Mouse (Mus musculus) leukemia stem cell, adult 10-12 weeks (primary cell): ENCODE data around the gene Klk11. TPM values are rescaled to one million over a fixed set of nuclear protein-coding genes. Genes with fewer than 3 reads are reported as not detected.

Experiments used
- polyA plus RNA-seq: library from polyadenylated mRNA; stranded (reverse); fragments of >175 nt; gene quantifications from 2 replicates; pipeline ENCODE4 v1.2.3, GENCODE M21; 2012; ENCODE audit warnings: low replicate concordance

Klk11 gene
- polyA plus RNA-seq, result not detected in 2 replicates

DNA sequence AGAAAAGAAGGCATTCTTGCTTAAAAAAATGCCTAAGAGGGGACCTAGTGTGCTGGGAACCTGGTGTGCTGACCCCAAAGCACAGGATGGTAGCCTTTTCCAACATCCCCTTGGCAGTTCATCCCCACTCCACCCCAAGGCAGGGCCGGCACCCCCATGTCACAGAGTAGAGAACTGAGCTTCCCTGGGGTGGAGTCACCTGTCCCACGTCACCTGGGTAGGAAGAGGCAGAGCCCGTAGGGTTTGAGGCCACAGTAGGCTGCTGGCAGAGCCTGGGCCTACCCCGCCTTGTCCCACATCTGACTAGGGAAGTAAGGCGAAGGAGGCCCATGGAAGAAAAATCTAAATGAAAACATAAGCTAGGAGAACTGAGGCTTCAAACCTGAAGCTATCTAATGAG is at the start of gene Klk11:
Gene Klk11 (plus strand): TSS at position 241 of the 400 bp plus-strand sequence.

DNA sequence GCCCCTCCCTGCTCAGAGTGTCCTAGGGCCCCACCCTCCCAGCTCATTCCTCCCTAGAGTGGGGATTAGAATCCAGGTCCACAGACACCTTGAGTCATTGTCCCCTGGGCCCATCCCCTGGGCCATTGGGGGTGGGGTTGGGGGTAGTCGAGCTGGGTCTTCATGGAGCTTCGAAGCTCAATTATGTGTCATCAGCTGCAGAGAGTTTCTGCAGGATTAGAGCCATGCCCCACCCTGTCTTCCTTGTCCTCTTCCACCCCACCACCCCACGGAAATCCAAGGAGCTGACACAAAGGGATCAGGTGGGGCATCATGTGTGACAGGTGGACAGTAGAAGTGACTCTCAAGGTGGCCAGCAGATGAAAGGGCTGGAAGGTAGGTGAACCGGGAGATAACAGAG is 5.8 kb upstream of the Klk11 start, which contains the start of gene Klk12:
Gene Klk12 (plus strand): TSS at position 301 of the 400 bp plus-strand sequence.

DNA sequence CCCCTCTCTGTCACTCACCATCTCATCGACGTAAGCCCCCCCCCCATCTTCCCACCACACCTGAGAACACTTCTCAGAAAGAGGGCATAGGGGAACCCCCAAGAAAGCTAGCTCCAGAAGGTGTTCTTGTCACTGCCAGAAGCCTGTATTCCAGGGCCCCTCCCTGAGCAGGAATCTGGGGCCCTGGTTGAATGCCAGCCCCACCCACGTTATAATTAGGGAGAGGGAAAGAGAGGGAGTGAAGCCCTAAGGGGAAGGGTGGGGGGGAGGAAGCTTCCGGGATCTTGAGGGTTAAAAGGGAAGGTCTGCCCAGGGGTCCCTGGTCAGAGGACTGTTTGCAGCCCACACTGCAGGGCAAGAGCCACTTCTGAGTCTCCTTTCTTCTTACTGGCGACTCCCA is 6.3 kb downstream of the Klk11 start, which contains the start of gene Klk10:
Gene Klk10 (plus strand): TSS at position 290 of the 400 bp plus-strand sequence.

DNA sequence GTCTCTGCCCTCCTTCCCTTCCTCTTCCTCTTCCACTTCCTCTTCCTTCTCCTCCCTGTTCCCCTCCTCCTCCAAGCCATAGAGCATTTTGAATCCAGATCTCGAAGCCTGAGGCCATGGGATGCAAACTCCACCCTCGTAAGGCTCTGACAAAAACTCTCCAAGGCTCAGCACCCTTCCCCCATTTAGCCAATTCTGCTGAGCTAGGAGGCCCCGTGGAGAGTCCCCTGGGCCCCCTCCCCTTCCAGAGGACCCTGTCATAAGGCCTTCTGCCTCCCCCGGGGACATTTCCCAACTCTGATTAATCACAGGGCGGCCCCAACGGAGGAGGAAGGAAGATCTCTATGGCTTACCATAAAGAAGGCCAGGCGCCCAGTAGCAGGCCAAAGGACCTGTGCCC is 17.2 kb downstream of the Klk11 start, which contains the start of gene Klk9:
Gene Klk9 (plus strand): TSS at position 301 of the 400 bp plus-strand sequence.

DNA sequence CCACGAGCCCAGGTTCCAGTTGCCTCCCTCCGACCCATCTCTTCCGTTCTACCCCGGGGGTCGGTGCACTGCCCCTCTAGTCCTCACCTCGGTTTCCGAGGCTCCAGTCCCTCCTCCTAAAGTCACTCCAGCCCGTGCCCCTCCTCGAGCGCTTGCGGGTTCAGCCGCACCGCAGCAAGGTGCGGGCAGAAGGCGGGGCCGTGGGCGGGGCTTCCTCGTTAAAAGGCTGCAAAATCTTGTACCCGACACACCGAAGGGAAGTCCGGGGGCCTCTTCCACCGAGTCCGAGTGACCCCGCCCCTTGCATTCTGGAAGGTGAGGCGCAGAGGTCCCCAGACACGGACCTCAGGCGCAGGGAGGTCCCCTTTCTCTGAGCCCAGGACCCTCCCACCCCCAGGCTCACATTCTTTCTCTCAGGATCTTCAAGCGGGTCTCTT is 22.9 kb downstream of the Klk11 start, which contains the start of gene Klk8:
Gene Klk8 (plus strand): TSS at position 245 of the 437 bp plus-strand sequence.

DNA sequence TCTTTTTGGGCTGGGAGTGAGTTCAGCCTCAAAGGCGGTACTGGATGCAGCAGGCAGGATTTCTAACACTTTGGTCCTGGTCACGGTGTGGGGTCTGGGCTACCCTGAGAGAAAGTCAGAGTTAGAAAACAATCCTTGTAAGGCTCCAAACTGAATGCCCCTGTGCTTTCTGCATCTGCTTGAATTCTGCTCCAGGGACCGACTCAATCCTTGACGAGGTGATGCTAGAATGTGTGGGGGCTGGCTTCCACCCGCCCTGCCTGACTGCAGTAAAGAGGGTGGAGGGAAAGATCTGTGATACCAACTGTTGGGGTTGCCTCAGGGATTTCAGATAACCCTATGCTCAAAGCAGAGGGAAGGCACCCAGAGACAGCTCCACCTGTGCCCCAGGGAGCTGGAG is 36.6 kb downstream of the Klk11 start, which contains the start of gene Klk7:
Gene Klk7 (plus strand): TSS at position 301 of the 400 bp plus-strand sequence.

DNA sequence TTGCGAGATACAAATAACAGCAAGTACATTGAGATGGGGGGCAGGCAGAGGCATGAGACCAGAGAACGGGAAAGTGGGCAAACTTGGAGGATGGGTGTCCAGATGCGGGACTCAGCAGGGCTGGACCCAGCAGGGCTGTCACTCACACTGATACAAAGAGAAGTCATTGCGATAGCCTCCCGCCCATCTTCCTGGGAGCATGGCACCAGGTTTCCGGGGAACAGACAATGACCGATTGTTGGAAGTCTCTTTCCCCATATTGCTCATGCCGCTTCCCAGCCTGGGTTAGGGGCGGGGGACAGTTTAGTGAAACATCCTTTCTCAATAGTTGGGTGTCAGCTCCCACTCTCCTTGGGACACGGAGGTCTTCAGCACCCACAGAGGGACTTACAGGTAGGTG is 49.8 kb downstream of the Klk11 start, which contains the start of gene Klk6:
Gene Klk6 (plus strand): TSS at position 301 of the 400 bp plus-strand sequence.

Other genes starting within 250 kb of the Klk11 start
- 5.2 and 7.8 TPM in 2 replicates for gene Cd33, start 230.2 kb upstream of the Klk11 start, polyA plus RNA-seq
- gene Zfp658, start 212.3 kb upstream of the Klk11 start, polyA plus RNA-seq, result 0.30 and 0.33 TPM in 2 replicates
- gene Zfp719, start 195.0 kb upstream of the Klk11 start, polyA plus RNA-seq, result 0.50 TPM in 1 of 2 replicates, not detected in the other
- gene Zfp819, start 167.4 kb upstream of the Klk11 start, polyA plus RNA-seq, result not detected in 2 replicates
- gene Ceacam18, start 139.9 kb upstream of the Klk11 start, polyA plus RNA-seq, result not detected in 2 replicates
- 1.5 and 1.6 TPM in 2 replicates for gene Siglece, start 114.4 kb upstream of the Klk11 start, polyA plus RNA-seq
- gene Ctu1, start 102.6 kb upstream of the Klk11 start, polyA plus RNA-seq, result 11.7 and 15.4 TPM in 2 replicates
- gene Klk14, start 84.2 kb upstream of the Klk11 start, polyA plus RNA-seq, result not detected in 2 replicates
- not detected in 2 replicates for gene Klk13, start 62.0 kb upstream of the Klk11 start, polyA plus RNA-seq
- not detected in 2 replicates for gene Klk12, start 5.7 kb upstream of the Klk11 start, polyA plus RNA-seq
- not detected in 2 replicates for gene Klk10, start 6.4 kb downstream of the Klk11 start, polyA plus RNA-seq
- not detected in 2 replicates for gene Klk9, start 17.3 kb downstream of the Klk11 start, polyA plus RNA-seq
- 2.1 and 2.4 TPM in 2 replicates for gene Klk8, start 23.0 kb downstream of the Klk11 start, polyA plus RNA-seq
- not detected in 2 replicates for gene Klk7, start 36.7 kb downstream of the Klk11 start, polyA plus RNA-seq
- gene Klk6, start 49.9 kb downstream of the Klk11 start, polyA plus RNA-seq, result not detected in 2 replicates
- not detected in 2 replicates for gene Klk5, start 67.4 kb downstream of the Klk11 start, polyA plus RNA-seq
- gene Klk4, start 106.6 kb downstream of the Klk11 start, polyA plus RNA-seq, result 0.33 TPM in 1 of 2 replicates, not detected in the other
- not detected in 2 replicates for gene Klk15, start 159.1 kb downstream of the Klk11 start, polyA plus RNA-seq
- not detected in 2 replicates for gene Klk1b8, start 176.1 kb downstream of the Klk11 start, polyA plus RNA-seq
- gene Klk1b1, start 192.1 kb downstream of the Klk11 start, polyA plus RNA-seq, result not detected in 2 replicates
- gene Klk1b9, start 201.5 kb downstream of the Klk11 start, polyA plus RNA-seq, result not detected in 2 replicates
- gene Klk1b11, start 221.3 kb downstream of the Klk11 start, polyA plus RNA-seq, result not detected in 2 replicates
- not detected in 2 replicates for gene Klk1b26, start 237.6 kb downstream of the Klk11 start, polyA plus RNA-seq